Mouse (Mus musculus) heart, embryonic 10.5 days (tissue): ENCODE data around the gene Gm10803. TPM values are rescaled to one million over a fixed set of nuclear protein-coding genes. Genes with fewer than 3 reads are reported as not detected.

Source experiments
- DNase-seq: peaks from one replicate; pipeline ENCODE4 v3.0.0-alpha.2; 2017; ENCODE audit warnings: low spot score
- H3K27ac ChIP-seq: fragments of 300-500 bp; sonication (generic); 2 replicates; pipeline ENCODE4 v1.5.1; 2016; ENCODE audit warnings: mild to moderate bottlenecking
- H3K27me3 ChIP-seq: fragments of 300-500 bp; sonication (generic); 2 replicates; pipeline ENCODE4 v1.6.1; 2016; ENCODE audit warnings: mild to moderate bottlenecking; ENCODE audit not compliant: poor library complexity, insufficient read depth, severe bottlenecking
- H3K36me3 ChIP-seq: fragments of 300-500 bp; sonication (generic); 2 replicates; pipeline ENCODE4 v1.6.1; 2016; ENCODE audit warnings: mild to moderate bottlenecking, moderate library complexity
- H3K4me1 ChIP-seq: fragments of 300-500 bp; sonication (generic); 2 replicates; pipeline ENCODE4 v1.6.1; 2016; ENCODE audit warnings: mild to moderate bottlenecking
- H3K4me3 ChIP-seq: fragments of 300-500 bp; sonication (generic); 2 replicates; pipeline ENCODE4 v1.5.1; 2016; ENCODE audit warnings: mild to moderate bottlenecking, moderate library complexity
- H3K9me3 ChIP-seq: fragments of 300-500 bp; sonication (generic); 2 replicates; pipeline ENCODE4 v1.6.1; 2016; ENCODE audit warnings: mild to moderate bottlenecking, moderate library complexity
- WGBS: fragments of 180-500 bp; shearing (Covaris S2); methylation state at CpG from one replicate; pipeline ENCODE4 v1.1.7; 2016; 5-methylcytosine and 5-hydroxymethylcytosine counted together
- polyA plus RNA-seq: library from polyadenylated mRNA; unstranded; fragments of >200 nt; fragmentation: Nextera tagmentation; extraction: Ambion mirVana; gene quantifications from 2 replicates; pipeline ENCODE4 v1.2.1, GENCODE M21; 2016

Gene Gm10803
- polyA plus RNA-seq, 1 experiment from 2014 or later: not detected

- H3K9me3 ChIP-seq: no peaks in the 10 kb centered on the region
- H3K27ac ChIP-seq: 0 out of 2 replicates have a peak overlapping the region, but pooled peaks have one; percentile 19
- 63% methylated on average over 10 of the region's 10 CpGs for WGBS
- H3K4me3 ChIP-seq: no peak overlapping the region
- H3K36me3 ChIP-seq: no peaks in the 10 kb centered on the region
- peaks cover 4% of the 10 kb centered on the region; the same call in 1 of the 2 replicates for H3K4me1 ChIP-seq
- H3K27me3 ChIP-seq: peaks cover 15% of the 10 kb centered on the region
- no peak for DNase-seq
These were observed 7.5 kb upstream of the Gm10803 start for GRCm38 (mm10) chr2:93552676-93553521.

- Histone ChIP-seq H3K27me3 (peaks cover 15% of the 10 kb centered on the region), H3K4me1 (peaks cover 4% of the 10 kb centered on the region; the same call in 1 of the 2 replicates), H3K9me3 (no peaks in the 10 kb centered on the region), H3K4me3 (no peak overlapping the region), H3K27ac (no peak overlapping the region), H3K36me3 (no peaks in the 10 kb centered on the region)
- WGBS: 74% methylated on average over 5 of the region's 5 CpGs
- no peak for DNase-seq
These were observed 6.5 kb upstream of the Gm10803 start for GRCm38 (mm10) chr2:93553905-93554304.

- Histone ChIP-seq H3K27me3 (no peaks in the 10 kb centered on the region; the same call in 1 of the 2 replicates), H3K4me3 (no peak overlapping the region), H3K9me3 (no peaks in the 10 kb centered on the region), H3K4me1 (peaks cover 17% of the 10 kb centered on the region), H3K27ac (peak overlapping the region; percentile 47; the same call in 1 of the 2 replicates), H3K36me3 (no peaks in the 10 kb centered on the region)
- peak; percentile 89 for DNase-seq
- 43% methylated on average over 6 of the region's 6 CpGs for WGBS
These were observed 5.3 kb downstream of the Gm10803 start for GRCm38 (mm10) chr2:93565647-93566046.

GRCm38 (mm10) chr2:93567675-93568074 is 7.3 kb downstream of the Gm10803 start:
- H3K9me3 ChIP-seq: no peaks in the 10 kb centered on the region
- H3K27me3 ChIP-seq: peaks cover 2% of the 10 kb centered on the region; the same call in 1 of the 2 replicates
- peak overlapping the region; percentile 64 for H3K27ac ChIP-seq
- no peaks in the 10 kb centered on the region for H3K36me3 ChIP-seq
- DNase-seq: no peak
- no peak overlapping the region for H3K4me3 ChIP-seq
- H3K4me1 ChIP-seq: peaks cover 17% of the 10 kb centered on the region
- WGBS: 18% methylated on average over 7 of the region's 7 CpGs

- no peak for DNase-seq
- no peak overlapping the region for H3K27ac ChIP-seq
- H3K4me3 ChIP-seq: no peak overlapping the region
- 63% methylated on average over 5 of the region's 5 CpGs for whole genome bisulfite sequencing
- H3K9me3 ChIP-seq: no peaks in the 10 kb centered on the region
- H3K4me1 ChIP-seq: peaks cover 8% of the 10 kb centered on the region
- no peaks in the 10 kb centered on the region for H3K36me3 ChIP-seq
- peaks cover 11% of the 10 kb centered on the region; the same call in 1 of the 2 replicates for H3K27me3 ChIP-seq
These were observed 12.2 kb downstream of the Gm10803 start for GRCm38 (mm10) chr2:93572565-93572964.

- 56% methylated on average over 3 of the region's 3 CpGs for WGBS
- no peak for DNase-seq
- Histone ChIP-seq H3K27me3 (peaks cover 14% of the 10 kb centered on the region; the same call in 1 of the 2 replicates), H3K9me3 (no peaks in the 10 kb centered on the region), H3K36me3 (no peaks in the 10 kb centered on the region), H3K4me3 (no peak overlapping the region), H3K4me1 (peaks cover 34% of the 10 kb centered on the region), H3K27ac (no peak overlapping the region)
These were observed 20.9 kb downstream of the Gm10803 start for GRCm38 (mm10) chr2:93581271-93581670.

- H3K9me3 ChIP-seq: no peaks in the 10 kb centered on the region
- WGBS: 59% methylated on average over 1 of the region's 1 CpGs
- H3K36me3 ChIP-seq: no peaks in the 10 kb centered on the region
- DNase-seq: no peak
- H3K4me3 ChIP-seq: no peak overlapping the region
- no peaks in the 10 kb centered on the region; the same call in 1 of the 2 replicates for H3K27me3 ChIP-seq
- peaks cover 27% of the 10 kb centered on the region for H3K4me1 ChIP-seq
- peak overlapping the region; percentile 48; the same call in 1 of the 2 replicates for H3K27ac ChIP-seq
These were observed 25.5 kb downstream of the Gm10803 start for GRCm38 (mm10) chr2:93585821-93586220.

- Histone ChIP-seq H3K9me3 (no peaks in the 10 kb centered on the region), H3K27me3 (no peaks in the 10 kb centered on the region; the same call in 1 of the 2 replicates), H3K4me1 (peaks cover 36% of the 10 kb centered on the region), H3K36me3 (no peaks in the 10 kb centered on the region), H3K4me3 (no peak overlapping the region), H3K27ac (no peak overlapping the region)
- WGBS: 61% methylated on average over 6 of the region's 6 CpGs
- no peak for DNase-seq
These were observed 27.1 kb downstream of the Gm10803 start for GRCm38 (mm10) chr2:93587446-93587845.

- no peak overlapping the region for H3K4me3 ChIP-seq
- no peak overlapping the region for H3K27ac ChIP-seq
- H3K9me3 ChIP-seq: no peaks in the 10 kb centered on the region
- 62% methylated on average over 4 of the region's 4 CpGs for WGBS
- peaks cover 34% of the 10 kb centered on the region for H3K4me1 ChIP-seq
- peaks cover 11% of the 10 kb centered on the region for H3K27me3 ChIP-seq
- no peak for DNase-seq
- no peaks in the 10 kb centered on the region for H3K36me3 ChIP-seq
These were observed 29.5 kb downstream of the Gm10803 start for GRCm38 (mm10) chr2:93589875-93590274.

- Histone ChIP-seq H3K27me3 (peaks cover 23% of the 10 kb centered on the region), H3K4me1 (peaks cover 24% of the 10 kb centered on the region), H3K27ac (peak overlapping the region; percentile 52; the same call in 1 of the 2 replicates), H3K4me3 (no peak overlapping the region), H3K36me3 (no peaks in the 10 kb centered on the region), H3K9me3 (no peaks in the 10 kb centered on the region)
- DNase-seq: no peak
- 53% methylated on average over 2 of the region's 2 CpGs for WGBS
These were observed 31.3 kb downstream of the Gm10803 start for GRCm38 (mm10) chr2:93591706-93592105.

- no peaks in the 10 kb centered on the region for H3K36me3 ChIP-seq
- no peak overlapping the region for H3K4me3 ChIP-seq
- H3K9me3 ChIP-seq: no peaks in the 10 kb centered on the region
- peak overlapping the region; percentile 52 for H3K27ac ChIP-seq
- H3K27me3 ChIP-seq: peaks cover 23% of the 10 kb centered on the region
- no peak for DNase-seq
- WGBS: 39% methylated on average over 11 of the region's 11 CpGs
- peaks cover 24% of the 10 kb centered on the region for H3K4me1 ChIP-seq
These were observed 31.9 kb downstream of the Gm10803 start for GRCm38 (mm10) chr2:93592164-93592790.

GRCm38 (mm10) chr2:93593121-93593520 is 32.8 kb downstream of the Gm10803 start:
- Histone ChIP-seq H3K9me3 (no peaks in the 10 kb centered on the region), H3K4me3 (no peak overlapping the region), H3K36me3 (no peaks in the 10 kb centered on the region), H3K4me1 (peaks cover 24% of the 10 kb centered on the region), H3K27me3 (peaks cover 23% of the 10 kb centered on the region), H3K27ac (peak overlapping the region; percentile 52)
- no peak for DNase-seq
- 85% methylated on average over 10 of the region's 10 CpGs for WGBS

- Histone ChIP-seq H3K4me1 (peaks cover 29% of the 10 kb centered on the region), H3K27ac (no peak overlapping the region), H3K9me3 (no peaks in the 10 kb centered on the region), H3K27me3 (peaks cover 33% of the 10 kb centered on the region), H3K4me3 (no peak overlapping the region), H3K36me3 (no peaks in the 10 kb centered on the region)
- 76% methylated on average over 11 of the region's 11 CpGs for WGBS
- no peak for DNase-seq
These were observed 36.8 kb downstream of the Gm10803 start for GRCm38 (mm10) chr2:93597145-93597544.
